Comparison of ENCODE assay signal across 8 mouse cellular contexts in genomic region chr7:92967381-92968127, GRCm38 (mm10).
DNase-seq lines count a peak whose midpoint lies in the region; ATAC-seq lines count a peak whose summit lies in the region.

No protein-coding gene starts in this region.

- ATAC-seq in kidney, embryonic 15.5 days (replicated peaks; ENCODE audit: low FRiP score) = 0 out of 2 replicates have a peak, but pooled peaks have one; percentile 36

- H3K9me3 ChIP-seq in kidney, embryonic 15.5 days (replicated peaks) = no peaks in the 10 kb centered on the region
- no peaks in the 10 kb centered on the region for H3K9me3 ChIP-seq in midbrain, embryonic 10.5 days (replicated peaks)

- no peak overlapping the region for H3K4me2 ChIP-seq in kidney, embryonic 15.5 days

- no peaks in the 10 kb centered on the region for H3K4me1 ChIP-seq in kidney, embryonic 15.5 days
- H3K4me1 ChIP-seq in midbrain, embryonic 10.5 days = peaks cover 8% of the 10 kb centered on the region

- H3K4me3 ChIP-seq in kidney, embryonic 15.5 days (replicated peaks) = no peak overlapping the region
- no peak overlapping the region for H3K4me3 ChIP-seq in midbrain, embryonic 10.5 days

- 69% methylated on average over 10 of the region's 10 CpGs for WGBS in kidney, embryonic 15.5 days
- 66% methylated on average over 10 of the region's 10 CpGs for WGBS in midbrain, embryonic 10.5 days

- no peak overlapping the region for H3K9ac ChIP-seq in kidney, embryonic 15.5 days

- no peak overlapping the region for H3K27ac ChIP-seq in kidney, embryonic 15.5 days
- H3K27ac ChIP-seq in midbrain, embryonic 10.5 days (replicated peaks) = peak overlapping the region; percentile 33; the same call in 1 of the 2 replicates

- DNase-seq in kidney, adult 18-20 months = no peak
- DNase-seq in cerebellum, adult 9-10 months = peak; percentile 58
- peak; percentile 22 to 37 for DNase-seq in frontal cortex, postnatal 14 days (ENCODE audit: low spot score in 2 of 2)
- peak; percentile 29 to 39 for DNase-seq in layer of hippocampus, adult 8-10 months (ENCODE audit: low spot score in 2 of 2)
- DNase-seq in midbrain, embryonic 10.5 days (ENCODE audit: low spot score) = peak; percentile 56
- no peak for DNase-seq in spleen, postnatal 10 days (ENCODE audit: low spot score in 2 of 2)
- DNase-seq in gastrocnemius, postnatal 4 days (ENCODE audit: low spot score in 2 of 2) = no peak

- peaks cover 4% of the 10 kb centered on the region; the same call in 1 of the 2 replicates for H3K27me3 ChIP-seq in kidney, embryonic 15.5 days
- H3K27me3 ChIP-seq in midbrain, embryonic 10.5 days (ENCODE audit: low read depth, poor library complexity, severe bottlenecking) = peaks cover 19% of the 10 kb centered on the region

- H3K36me3 ChIP-seq in kidney, embryonic 15.5 days = no peaks in the 10 kb centered on the region
- no peaks in the 10 kb centered on the region for H3K36me3 ChIP-seq in midbrain, embryonic 10.5 days

Comparison
In these comparisons a context has a peak if more than half of its experiments do, and no peak if none do; other contexts are left out.
1. DNase-seq: peak in cerebellum, adult 9-10 months (single experiment), frontal cortex, postnatal 14 days (2 of 2), layer of hippocampus, adult 8-10 months (2 of 2) and midbrain, embryonic 10.5 days (single experiment); none in kidney, adult 18-20 months (single experiment), spleen, postnatal 10 days (0 of 2) and gastrocnemius, postnatal 4 days (0 of 2).